Mouse (Mus musculus): ENCODE measurements around the gene Serpinb3d.
"Not testable (repeated sequence)": the region's sequence is repeated elsewhere in the genome, so short reads cannot be mapped to it uniquely, and the experiment has no call there.

Gene Serpinb3d

GRCm38 (mm10) chr1:107083406-107083805 lies at the start of gene Serpinb3d:
Gene Serpinb3d, minus strand, starts transcription at chr1:107083506.
- no peak for DNase-seq (ENCODE audit: low spot score)

DNA sequence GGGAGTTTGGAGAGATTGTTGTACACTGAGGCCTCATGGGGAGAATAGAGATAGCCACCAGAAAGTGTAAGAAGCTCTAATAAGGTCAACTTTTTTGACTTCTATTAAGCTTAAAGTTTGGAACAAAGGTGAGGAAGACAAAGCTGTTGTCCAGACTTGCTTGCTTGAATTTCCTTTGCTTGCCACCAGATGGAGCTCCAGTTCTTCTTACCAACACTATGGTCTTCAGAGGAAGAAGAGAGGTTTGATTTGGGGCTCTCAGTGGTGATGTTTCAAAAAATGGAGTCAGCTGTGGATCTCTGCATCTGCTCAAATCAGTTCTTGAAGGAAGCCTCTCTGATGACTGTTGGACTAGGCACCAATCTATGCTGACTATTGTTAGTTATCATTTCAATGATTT lies 44.1 kb upstream of the Serpinb3d start:
- DNase-seq (ENCODE audit: low spot score), result not testable (repeated sequence)

DNA sequence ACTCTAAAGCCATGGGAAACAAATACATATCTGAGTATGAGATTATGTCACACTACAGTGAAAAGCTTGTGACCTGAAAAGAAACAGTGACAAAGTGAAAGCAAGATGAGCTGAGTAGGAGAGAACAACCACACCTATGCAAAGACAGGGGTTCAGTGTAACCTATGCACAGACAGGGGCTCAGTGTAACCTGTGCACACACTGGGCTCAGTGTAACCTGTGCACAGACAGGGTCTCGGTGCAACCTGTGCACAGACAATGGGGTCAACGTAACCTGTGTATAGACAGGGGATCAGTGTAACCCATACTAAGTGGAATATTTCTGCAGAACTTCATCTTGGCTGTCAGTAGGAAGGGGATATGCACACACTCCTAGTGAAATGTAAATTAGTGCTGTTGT lies 15.1 kb upstream of the Serpinb3d start:
- no peak for DNase-seq (ENCODE audit: low spot score)

DNA sequence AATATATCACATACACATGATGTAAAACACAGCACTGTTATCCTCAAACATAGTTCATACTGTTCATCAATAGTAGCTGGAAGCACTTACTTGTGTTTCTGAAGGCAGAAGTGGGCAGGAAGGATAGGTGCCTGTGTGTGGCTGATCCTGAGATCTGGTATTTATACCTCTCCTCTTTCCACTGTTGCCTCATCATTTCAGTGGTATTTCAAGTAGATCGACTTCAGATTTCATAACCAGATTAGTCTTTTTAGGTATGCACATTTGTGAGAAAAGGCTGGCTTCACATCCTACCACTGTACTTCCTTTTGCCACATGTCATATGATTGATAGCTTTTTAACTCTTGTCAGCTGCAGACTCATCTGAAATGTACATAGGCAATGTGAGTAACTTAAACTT lies 31.1 kb downstream of the Serpinb3d start, which contains the start of gene Serpinb3a:
Gene Serpinb3a (minus strand): TSS at position 101 of the 400 bp plus-strand sequence.
- no peak for DNase-seq (ENCODE audit: low spot score)

- not testable (repeated sequence) for DNase-seq (ENCODE audit: low spot score)
Measured at GRCm38 (mm10) chr1:107034236-107034635, 49.1 kb downstream of the Serpinb3d start.

Data from urinary bladder, postnatal 10 days (tissue).